Mouse (Mus musculus): ENCODE measurements at regions not wholly inside any gene's neighbourhood (a gene's known extent, or its start where the extent isn't known, plus 50 kb on each side); places are given as distances from the start of the nearest gene placed in this dataset.

- Histone ChIP-seq H3K9me3 (no peaks in the 10 kb centered on the region), H3K27me3 (replicated peaks) (no peaks in the 10 kb centered on the region), H3K27ac (replicated peaks) (no peak overlapping the region), H3K4me2 (no peak overlapping the region), H3K36me3 (no peaks in the 10 kb centered on the region), H3K9ac (no peak overlapping the region), H3K4me1 (peaks cover 24% of the 10 kb centered on the region), H3K4me3 (no peak overlapping the region)
- no peak for ATAC-seq (ENCODE audit: extremely low read depth, insufficient number of reproducible peaks, low FRiP score, low TSS enrichment)
- WGBS: 56% methylated on average over 6 of the region's 6 CpGs
These were observed 113.0 kb upstream of the Pcgf5 start for GRCm38 (mm10) chr19:36235131-36235530.

DNA sequence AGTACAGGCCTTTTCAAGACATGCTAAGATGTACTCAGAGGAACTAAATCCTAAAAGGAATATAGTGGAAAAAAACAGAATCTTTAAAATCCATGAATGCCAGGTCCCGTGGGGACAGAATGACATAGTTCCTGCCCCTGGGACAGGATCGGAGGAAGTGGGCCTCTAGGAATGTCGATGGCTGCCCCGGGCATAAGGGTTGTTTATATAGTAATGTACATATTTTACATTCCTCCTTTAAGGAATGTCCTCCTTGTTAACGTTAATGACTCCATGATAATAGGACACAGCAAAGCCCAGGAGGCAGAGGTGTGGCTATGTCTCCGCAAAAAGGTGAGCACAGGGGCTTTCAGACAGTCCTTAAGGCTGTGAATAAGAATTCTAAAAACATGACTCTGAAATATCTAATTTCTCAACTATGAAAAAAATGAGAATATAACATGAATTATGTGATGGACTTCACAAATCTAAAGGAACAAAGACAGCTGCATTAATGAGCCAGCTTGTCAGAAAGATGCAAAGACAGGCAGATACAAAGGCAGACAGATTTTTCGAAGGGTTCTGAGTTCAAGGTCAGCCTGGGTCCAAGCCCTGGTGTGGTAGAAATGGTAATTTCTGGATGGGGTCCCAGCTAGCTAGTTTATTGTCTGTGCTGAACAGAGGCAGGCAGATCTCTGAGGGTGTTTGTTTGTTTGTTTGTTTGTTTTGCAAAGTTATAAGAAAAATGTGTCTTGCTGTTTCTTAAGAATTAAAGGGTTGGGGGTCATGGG lies 111.3 kb upstream of the Pcgf5 start:
- Histone ChIP-seq H3K4me2 (peak overlapping the region; percentile 11; the same call in 1 of the 2 replicates), H3K9ac (no peak overlapping the region), H3K4me3 (no peak overlapping the region), H3K4me1 (peaks cover 24% of the 10 kb centered on the region), H3K9me3 (no peaks in the 10 kb centered on the region), H3K27me3 (replicated peaks) (no peaks in the 10 kb centered on the region), H3K36me3 (no peaks in the 10 kb centered on the region), H3K27ac (replicated peaks) (no peak overlapping the region)
- no peak for ATAC-seq (ENCODE audit: extremely low read depth, insufficient number of reproducible peaks, low FRiP score, low TSS enrichment)
- WGBS: 33% methylated on average over 7 of the region's 7 CpGs

- Histone ChIP-seq H3K9ac (no peak overlapping the region), H3K9me3 (no peaks in the 10 kb centered on the region), H3K27ac (replicated peaks) (0 out of 2 replicates have a peak overlapping the region, but pooled peaks have one; percentile 7), H3K4me3 (no peak overlapping the region), H3K4me2 (no peak overlapping the region), H3K36me3 (no peaks in the 10 kb centered on the region), H3K4me1 (peaks cover 24% of the 10 kb centered on the region), H3K27me3 (replicated peaks) (no peaks in the 10 kb centered on the region)
- 19% methylated on average over 3 of the region's 3 CpGs for WGBS
- no peak for ATAC-seq (ENCODE audit: extremely low read depth, insufficient number of reproducible peaks, low FRiP score, low TSS enrichment)
These were observed 110.4 kb upstream of the Pcgf5 start for GRCm38 (mm10) chr19:36237751-36238150.

DNA sequence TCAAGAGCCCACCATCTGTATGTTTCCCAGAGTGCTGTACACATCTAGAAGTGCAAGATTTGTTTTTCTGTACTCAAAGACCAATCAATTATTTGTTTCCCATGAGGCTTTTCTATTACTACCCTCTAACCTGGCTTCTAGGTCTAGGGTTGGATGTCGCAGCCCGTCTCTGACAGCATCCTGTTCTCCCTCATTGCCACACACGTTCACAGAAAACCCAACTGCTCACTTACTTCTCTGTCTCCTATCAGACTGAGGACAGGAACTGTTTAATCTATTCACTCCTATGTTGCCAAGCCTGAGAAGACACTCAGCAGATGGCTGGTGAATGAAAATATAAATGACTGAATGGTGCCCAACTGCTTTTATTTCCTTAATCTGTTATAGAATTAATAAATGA lies 109.6 kb upstream of the Pcgf5 start:
- ATAC-seq (ENCODE audit: extremely low read depth, insufficient number of reproducible peaks, low FRiP score, low TSS enrichment): no peak
- no peak overlapping the region for H3K27ac ChIP-seq (replicated peaks)
- peaks cover 24% of the 10 kb centered on the region for H3K4me1 ChIP-seq
- H3K4me3 ChIP-seq: no peak overlapping the region
- H3K4me2 ChIP-seq: no peak overlapping the region
- H3K9me3 ChIP-seq: no peaks in the 10 kb centered on the region
- H3K9ac ChIP-seq: no peak overlapping the region
- no peaks in the 10 kb centered on the region for H3K27me3 ChIP-seq (replicated peaks)
- WGBS: 53% methylated on average over 3 of the region's 3 CpGs
- H3K36me3 ChIP-seq: no peaks in the 10 kb centered on the region

- 81% methylated on average over 3 of the region's 3 CpGs for WGBS
These were observed 105.7 kb upstream of the Pcgf5 start for GRCm38 (mm10) chr19:36242396-36242795.

GRCm38 (mm10) chr19:36242946-36243345 lies 105.2 kb upstream of the Pcgf5 start:
- H3K4me3 ChIP-seq: no peak overlapping the region
- peaks cover 7% of the 10 kb centered on the region for H3K4me1 ChIP-seq
- 63% methylated on average over 5 of the region's 5 CpGs for WGBS
- H3K36me3 ChIP-seq: no peaks in the 10 kb centered on the region
- no peak for ATAC-seq (ENCODE audit: extremely low read depth, insufficient number of reproducible peaks, low FRiP score, low TSS enrichment)
- no peak overlapping the region for H3K9ac ChIP-seq
- H3K27ac ChIP-seq (replicated peaks): no peak overlapping the region
- H3K4me2 ChIP-seq: no peak overlapping the region
- no peaks in the 10 kb centered on the region for H3K27me3 ChIP-seq (replicated peaks)
- 0 out of 2 replicates have a peak, but pooled peaks cover 5% of the 10 kb centered on the region for H3K9me3 ChIP-seq

More at GRCm38 (mm10) chr19:36242396-36242795, 105.7 kb upstream of the Pcgf5 start:
- no peak overlapping the region for H3K4me2 ChIP-seq
- no peaks in the 10 kb centered on the region for H3K36me3 ChIP-seq
- no peak for ATAC-seq (ENCODE audit: extremely low read depth, insufficient number of reproducible peaks, low FRiP score, low TSS enrichment)
- no peak overlapping the region for H3K4me3 ChIP-seq
- H3K4me1 ChIP-seq: peaks cover 12% of the 10 kb centered on the region
- no peak overlapping the region for H3K27ac ChIP-seq (replicated peaks)
- H3K9ac ChIP-seq: no peak overlapping the region
- 0 out of 2 replicates have a peak, but pooled peaks cover 1% of the 10 kb centered on the region for H3K9me3 ChIP-seq
- H3K27me3 ChIP-seq (replicated peaks): no peaks in the 10 kb centered on the region

- H3K9me3 ChIP-seq: 0 out of 2 replicates have a peak, but pooled peaks cover 3% of the 10 kb centered on the region
- H3K27ac ChIP-seq (replicated peaks): no peak overlapping the region
- H3K9ac ChIP-seq: no peak overlapping the region
- no peak overlapping the region for H3K4me2 ChIP-seq
- 88% methylated on average over 3 of the region's 3 CpGs for WGBS
- no peaks in the 10 kb centered on the region for H3K36me3 ChIP-seq
- no peak overlapping the region for H3K4me3 ChIP-seq
- H3K27me3 ChIP-seq (replicated peaks): no peaks in the 10 kb centered on the region
- peaks cover 18% of the 10 kb centered on the region for H3K4me1 ChIP-seq
- ATAC-seq (ENCODE audit: extremely low read depth, insufficient number of reproducible peaks, low FRiP score, low TSS enrichment): no peak
These were observed 95.6 kb upstream of the Pcgf5 start for GRCm38 (mm10) chr19:36252522-36252921.

DNA sequence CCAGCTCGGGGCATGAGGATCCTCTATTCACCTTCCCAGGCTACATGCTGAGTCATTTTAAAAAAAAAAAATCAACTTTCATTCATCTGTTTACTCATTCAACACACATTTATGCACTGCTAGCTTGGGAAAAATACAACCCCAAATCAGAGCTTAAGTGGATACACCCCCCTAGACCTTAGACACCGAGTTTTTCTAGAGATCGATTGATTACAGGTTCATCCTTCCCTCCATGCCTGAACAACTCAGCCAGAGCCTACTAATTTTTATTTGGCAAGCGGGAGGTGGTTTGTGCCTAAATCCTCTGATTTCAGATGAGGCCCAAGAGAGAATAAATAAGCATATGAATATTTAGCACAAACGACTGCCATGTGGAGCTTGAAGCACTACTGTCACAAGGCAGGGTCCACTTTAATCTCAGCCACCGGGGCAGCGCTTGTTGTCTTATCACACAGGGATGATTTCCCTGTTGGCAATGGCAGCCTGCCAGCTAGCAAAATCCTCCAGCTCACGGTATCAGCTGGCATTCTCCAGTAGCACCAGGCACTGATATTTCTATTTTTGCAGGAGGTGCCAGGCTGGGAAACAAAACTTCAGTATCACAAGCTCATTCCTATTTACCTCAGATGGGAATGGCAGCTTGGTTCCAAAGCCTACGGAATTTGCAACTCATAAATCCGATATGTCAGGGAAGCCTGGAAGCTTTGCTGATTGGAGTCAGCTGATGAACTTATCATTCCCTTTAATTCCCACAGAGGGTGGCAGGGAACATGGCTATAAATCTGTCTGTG lies 90.2 kb upstream of the Pcgf5 start:
- peak overlapping the region; percentile 87 for H3K27ac ChIP-seq (replicated peaks)
- peak; percentile 34; the same call in 1 of the 2 replicates for ATAC-seq (ENCODE audit: extremely low read depth, insufficient number of reproducible peaks, low FRiP score, low TSS enrichment)
- H3K27me3 ChIP-seq (replicated peaks): no peaks in the 10 kb centered on the region
- peak overlapping the region; percentile 12 for H3K4me2 ChIP-seq
- no peak overlapping the region for H3K4me3 ChIP-seq
- H3K9ac ChIP-seq: peak overlapping the region; percentile 38; the same call in 1 of the 2 replicates
- no peaks in the 10 kb centered on the region for H3K9me3 ChIP-seq
- no peaks in the 10 kb centered on the region for H3K36me3 ChIP-seq
- H3K4me1 ChIP-seq: peaks cover 29% of the 10 kb centered on the region
- WGBS: 29% methylated on average over 10 of the region's 10 CpGs

GRCm38 (mm10) chr19:36261819-36262218 lies 86.3 kb upstream of the Pcgf5 start:
- 80% methylated on average over 5 of the region's 5 CpGs for WGBS
- no peak overlapping the region for H3K4me3 ChIP-seq
- no peak overlapping the region for H3K4me2 ChIP-seq
- ATAC-seq (ENCODE audit: extremely low read depth, insufficient number of reproducible peaks, low FRiP score, low TSS enrichment): no peak
- H3K36me3 ChIP-seq: no peaks in the 10 kb centered on the region
- no peak overlapping the region for H3K27ac ChIP-seq (replicated peaks)
- H3K27me3 ChIP-seq (replicated peaks): no peaks in the 10 kb centered on the region
- peaks cover 56% of the 10 kb centered on the region for H3K4me1 ChIP-seq
- H3K9me3 ChIP-seq: no peaks in the 10 kb centered on the region
- no peak overlapping the region for H3K9ac ChIP-seq

GRCm38 (mm10) chr19:36263923-36264322 lies 84.2 kb upstream of the Pcgf5 start:
- H3K4me1 ChIP-seq: peaks cover 44% of the 10 kb centered on the region
- no peaks in the 10 kb centered on the region for H3K9me3 ChIP-seq
- no peaks in the 10 kb centered on the region for H3K36me3 ChIP-seq
- H3K9ac ChIP-seq: no peak overlapping the region
- ATAC-seq (ENCODE audit: extremely low read depth, insufficient number of reproducible peaks, low FRiP score, low TSS enrichment): no peak
- WGBS: 45% methylated on average over 4 of the region's 4 CpGs
- no peak overlapping the region for H3K4me3 ChIP-seq
- H3K4me2 ChIP-seq: no peak overlapping the region
- peak overlapping the region; percentile 72 for H3K27ac ChIP-seq (replicated peaks)
- no peaks in the 10 kb centered on the region for H3K27me3 ChIP-seq (replicated peaks)

DNA sequence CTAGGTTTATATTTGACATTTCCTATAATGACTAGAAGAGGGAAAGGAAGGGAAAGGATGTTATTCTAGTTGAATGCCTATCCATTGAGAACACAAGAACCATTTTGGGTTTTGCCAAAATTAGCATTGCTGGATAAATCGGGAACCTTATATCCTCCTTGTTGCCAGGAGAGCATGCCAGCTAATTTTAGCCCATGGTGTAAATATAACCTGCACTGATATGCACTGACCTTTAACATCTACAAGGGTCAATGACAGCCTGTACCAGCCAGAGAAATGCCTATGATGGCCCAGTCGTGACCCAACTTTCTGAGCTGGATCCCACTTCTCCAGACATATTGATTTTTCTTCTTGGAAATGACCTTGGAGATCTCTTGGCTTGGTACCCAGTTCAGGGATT lies 83.7 kb upstream of the Pcgf5 start:
- WGBS: 31% methylated on average over 2 of the region's 2 CpGs
- Histone ChIP-seq H3K9ac (no peak overlapping the region), H3K36me3 (no peaks in the 10 kb centered on the region), H3K27me3 (replicated peaks) (no peaks in the 10 kb centered on the region), H3K9me3 (no peaks in the 10 kb centered on the region), H3K4me1 (peaks cover 47% of the 10 kb centered on the region), H3K4me3 (no peak overlapping the region), H3K4me2 (no peak overlapping the region), H3K27ac (replicated peaks) (peak overlapping the region; percentile 72)
- no peak for ATAC-seq (ENCODE audit: extremely low read depth, insufficient number of reproducible peaks, low FRiP score, low TSS enrichment)

All from heart, embryonic 13.5 days (tissue).